Mouse (Mus musculus) Muller cell, postnatal 12 days (primary cell): ENCODE measurements around the gene Olfr1282.
"Not testable (repeated sequence)": the region's sequence is repeated elsewhere in the genome, so short reads cannot be mapped to it uniquely, and the experiment has no call there.

Experiments used
- DNase-seq: peaks from one replicate; pipeline ENCODE4 v3.0.0-alpha.2; 2015; ENCODE audit errors: inconsistent ontology term

The Olfr1282 gene

GRCm38 (mm10) chr2:111335976-111336375 is at the start of gene Olfr1282:
TSS of gene Olfr1282 (minus strand) at chr2:111336076.
- DNase-seq, result no peak

- no peak for DNase-seq
Measured at GRCm38 (mm10) chr2:111375222-111375621, 39.3 kb upstream of the Olfr1282 start, which contains the start of gene Olfr1284. TSS of gene Olfr1284 (plus strand) at chr2:111375522.

GRCm38 (mm10) chr2:111366490-111366889 is 30.6 kb upstream of the Olfr1282 start, which contains the start of gene Olfr1283:
TSS of gene Olfr1283 (plus strand) at chr2:111366790.
- DNase-seq, result no peak

- DNase-seq, result not testable (repeated sequence)
Measured at GRCm38 (mm10) chr2:111333721-111334120, 2.2 kb downstream of the Olfr1282 start.

GRCm38 (mm10) chr2:111326220-111326619 is 9.7 kb downstream of the Olfr1282 start, which contains the start of gene Olfr1281:
TSS of gene Olfr1281 (plus strand) at chr2:111326520.
- DNase-seq, result no peak

- no peak for DNase-seq
Measured at GRCm38 (mm10) chr2:111313717-111314116, 22.2 kb downstream of the Olfr1282 start, which contains the start of gene Olfr1280. TSS of gene Olfr1280 (plus strand) at chr2:111314017.

GRCm38 (mm10) chr2:111300374-111300773 is 35.5 kb downstream of the Olfr1282 start, which contains the start of gene Olfr1279:
TSS of gene Olfr1279 (plus strand) at chr2:111300635.
- DNase-seq, result no peak

- no peak for DNase-seq
Measured at GRCm38 (mm10) chr2:111298541-111298940, 37.3 kb downstream of the Olfr1282 start.

- DNase-seq, result no peak
Measured at GRCm38 (mm10) chr2:111289836-111290235, 46.0 kb downstream of the Olfr1282 start, which contains the start of gene Olfr1278. TSS of gene Olfr1278 (plus strand) at chr2:111290136.
